Mouse (Mus musculus) liver (tissue): ENCODE measurements around the gene Ccl17.
A peak's percentile ranks its signal among the peaks of the same experiment; 100 is the strongest.

Experiments used
- DNase-seq: peaks from one replicate; pipeline ENCODE4 v3.0.0-alpha.2; 2020; ENCODE audit warnings: mixed read lengths

Ccl17 gene

GRCm38 (mm10) chr8:94789256-94789955 lies 20.8 kb upstream of the Ccl17 start:
- DNase-seq: no peak

- DNase-seq: no peak
Observed at GRCm38 (mm10) chr8:94794368-94794767, 15.9 kb upstream of the Ccl17 start.

- no peak for DNase-seq
Observed at GRCm38 (mm10) chr8:94794782-94795181, 15.5 kb upstream of the Ccl17 start.

GRCm38 (mm10) chr8:94800278-94800968 lies 9.8 kb upstream of the Ccl17 start:
- peak; percentile 25 for DNase-seq

- peak; percentile 30 for DNase-seq
Observed at GRCm38 (mm10) chr8:94801293-94802095, 8.8 kb upstream of the Ccl17 start.

GRCm38 (mm10) chr8:94802375-94802774 lies 7.9 kb upstream of the Ccl17 start:
- no peak for DNase-seq

GRCm38 (mm10) chr8:94803551-94803950 lies 6.7 kb upstream of the Ccl17 start:
- DNase-seq: no peak

- peak; percentile 29 for DNase-seq
Observed at GRCm38 (mm10) chr8:94804546-94805340, 5.5 kb upstream of the Ccl17 start.

GRCm38 (mm10) chr8:94805811-94806210 lies 4.4 kb upstream of the Ccl17 start:
- DNase-seq: no peak

GRCm38 (mm10) chr8:94807506-94807905 lies 2.7 kb upstream of the Ccl17 start:
- no peak for DNase-seq

GRCm38 (mm10) chr8:94808372-94808771 lies 1.9 kb upstream of the Ccl17 start:
- no peak for DNase-seq

GRCm38 (mm10) chr8:94810855-94811254 lies 602 bp downstream of the Ccl17 start:
- no peak for DNase-seq

- DNase-seq: no peak
Observed at GRCm38 (mm10) chr8:94811654-94812053, 1.4 kb downstream of the Ccl17 start.

GRCm38 (mm10) chr8:94812645-94813098 lies 2.4 kb downstream of the Ccl17 start:
- DNase-seq: peak; percentile 87

- peak; percentile 50 for DNase-seq
Observed at GRCm38 (mm10) chr8:94814556-94814955, 4.3 kb downstream of the Ccl17 start.

- DNase-seq: no peak
Observed at GRCm38 (mm10) chr8:94817933-94818332, 7.7 kb downstream of the Ccl17 start.

GRCm38 (mm10) chr8:94819671-94820179 lies 9.5 kb downstream of the Ccl17 start:
- DNase-seq: peak; percentile 26

- DNase-seq: no peak
Observed at GRCm38 (mm10) chr8:94820553-94820952, 10.3 kb downstream of the Ccl17 start.

- DNase-seq: no peak
Observed at GRCm38 (mm10) chr8:94821381-94821780, 11.1 kb downstream of the Ccl17 start.

- DNase-seq: peak; percentile 77
Observed at GRCm38 (mm10) chr8:94822637-94823560, 12.6 kb downstream of the Ccl17 start.

GRCm38 (mm10) chr8:94825170-94825569 lies 14.9 kb downstream of the Ccl17 start:
- DNase-seq: no peak
